Mouse (Mus musculus) lung, postnatal 0 days (tissue): Measurements from ENCODE around the gene Myoz2. TPM values are rescaled to one million over a fixed set of nuclear protein-coding genes. Genes with fewer than 3 reads are reported as not detected.

Experiments used
- ATAC-seq: fragments of 200-750 bp; cut with Nextera tagmentation; 2 replicates; pipeline ENCODE4 v1.8.0; 2017; ENCODE audit warnings: moderate library complexity
- DNase-seq: peaks from one replicate; pipeline ENCODE4 v3.0.0-alpha.2; 2016; ENCODE audit warnings: low spot score
- H3K27ac ChIP-seq: fragments of 300-500 bp; sonication (generic); 2 replicates; pipeline ENCODE4 v1.5.1; 2014; ENCODE audit warnings: antibody characterized with exemption, mild to moderate bottlenecking, low read length, mixed read lengths
- H3K27me3 ChIP-seq: fragments of 300-500 bp; sonication (generic); replicated peaks from 2 replicates; pipeline ENCODE4 v1.6.1; 2014; ENCODE audit warnings: low read length, mixed read lengths; ENCODE audit not compliant: insufficient read depth
- H3K36me3 ChIP-seq: fragments of 300-500 bp; sonication (generic); 2 replicates; pipeline ENCODE4 v1.6.1; 2014; ENCODE audit warnings: low read length, mixed read lengths; ENCODE audit not compliant: insufficient read depth
- H3K4me1 ChIP-seq: fragments of 300-500 bp; sonication (generic); 2 replicates; pipeline ENCODE4 v1.6.1; 2014; ENCODE audit warnings: antibody characterized with exemption, low read depth, low read length, mixed read lengths; ENCODE audit not compliant: insufficient read depth
- H3K4me2 ChIP-seq: fragments of 300-500 bp; sonication (generic); replicated peaks from 2 replicates; pipeline ENCODE4 v1.6.1; 2014; ENCODE audit warnings: low read depth, mild to moderate bottlenecking, low read length, moderate library complexity, mixed read lengths
- H3K4me3 ChIP-seq: fragments of 300-500 bp; sonication (generic); 2 replicates; pipeline ENCODE4 v1.5.1; 2014; ENCODE audit warnings: low read depth, low read length
- H3K9ac ChIP-seq: fragments of 300-500 bp; sonication (generic); replicated peaks from 2 replicates; pipeline ENCODE4 v1.6.1; 2014; ENCODE audit warnings: low read depth, mild to moderate bottlenecking
- H3K9me3 ChIP-seq: fragments of 300-500 bp; sonication (generic); 2 replicates; pipeline ENCODE4 v1.6.1; 2016; ENCODE audit warnings: low read length, mixed read lengths
- CTCF ChIP-seq: IDR thresholded peaks from 2 replicates; pipeline ENCODE4 v1.5.1; 2016; ENCODE audit warnings: antibody characterized with exemption, mild to moderate bottlenecking
- EP300 ChIP-seq: IDR thresholded peaks from 2 replicates; pipeline ENCODE4 v1.6.1; 2016; ENCODE audit warnings: antibody characterized with exemption, mild to moderate bottlenecking, control low read depth
- WGBS: fragments of 180-500 bp; shearing (Covaris S2); extraction: QIAGEN DNeasy Blood & Tissue Kit; methylation state at CpG from one replicate; pipeline ENCODE4 v1.1.7; 2014; 5-methylcytosine and 5-hydroxymethylcytosine counted together
- polyA plus RNA-seq: library from polyadenylated mRNA; unstranded; fragments of >200 nt; fragmentation: Nextera tagmentation; extraction: Ambion mirVana; gene quantifications from 2 replicates; pipeline ENCODE4 v1.2.1, GENCODE M21; 2015

Myoz2 gene
- polyA plus RNA-seq, 1 experiment from 2014 or later = 3.7 TPM

GRCm38 (mm10) chr3:123054178-123054577 is 19.4 kb upstream of the Myoz2 start:
- no peak overlapping the region for H3K27ac ChIP-seq
- H3K27me3 ChIP-seq = no peaks in the 10 kb centered on the region
- no peaks in the 10 kb centered on the region for H3K4me1 ChIP-seq
- no peak overlapping the region for H3K9ac ChIP-seq
- H3K9me3 ChIP-seq = no peaks in the 10 kb centered on the region
- no peaks in the 10 kb centered on the region for H3K36me3 ChIP-seq
- no peak overlapping the region for H3K4me3 ChIP-seq
- 34% methylated on average over 5 of the region's 5 CpGs for WGBS
- TF ChIP-seq CTCF (no peak), EP300 (peak; percentile 55)
- ATAC-seq (peak; percentile 90), DNase-seq (peak; percentile 81)
- H3K4me2 ChIP-seq = no peak overlapping the region

GRCm38 (mm10) chr3:123053192-123053938 is 18.6 kb upstream of the Myoz2 start:
- Histone ChIP-seq H3K36me3 (no peaks in the 10 kb centered on the region), H3K4me3 (no peak overlapping the region), H3K4me1 (no peaks in the 10 kb centered on the region), H3K27ac (no peak overlapping the region), H3K9me3 (no peaks in the 10 kb centered on the region), H3K4me2 (no peak overlapping the region), H3K9ac (no peak overlapping the region), H3K27me3 (no peaks in the 10 kb centered on the region)
- WGBS = 26% methylated on average over 8 of the region's 8 CpGs
- DNase-seq (peak; percentile 66), ATAC-seq (peak; percentile 71)
- TF ChIP-seq EP300 = 0 out of 2 replicates have a peak, but pooled peaks have one; percentile 29
- TF ChIP-seq CTCF = no peak

GRCm38 (mm10) chr3:123042308-123042707 is 7.5 kb upstream of the Myoz2 start:
- no peak for ATAC-seq
- Histone ChIP-seq H3K27ac (no peak overlapping the region), H3K9ac (no peak overlapping the region), H3K4me1 (no peaks in the 10 kb centered on the region), H3K36me3 (no peaks in the 10 kb centered on the region), H3K27me3 (no peaks in the 10 kb centered on the region), H3K9me3 (no peaks in the 10 kb centered on the region), H3K4me2 (no peak overlapping the region), H3K4me3 (no peak overlapping the region)
- DNase-seq = no peak
- 86% methylated on average over 1 of the region's 1 CpGs for WGBS
- TF ChIP-seq CTCF = no peak
- no peak for TF ChIP-seq EP300

- 73% methylated on average over 8 of the region's 8 CpGs for WGBS
- Histone ChIP-seq H3K4me1 (no peaks in the 10 kb centered on the region), H3K9me3 (no peaks in the 10 kb centered on the region), H3K27ac (no peak overlapping the region), H3K27me3 (no peaks in the 10 kb centered on the region), H3K36me3 (no peaks in the 10 kb centered on the region), H3K4me2 (no peak overlapping the region), H3K9ac (no peak overlapping the region), H3K4me3 (no peak overlapping the region)
- TF ChIP-seq EP300 = no peak
- no peak for TF ChIP-seq CTCF
- DNase-seq (no peak), ATAC-seq (no peak)
Observed at GRCm38 (mm10) chr3:123033804-123034203, 1.0 kb downstream of the Myoz2 start.

GRCm38 (mm10) chr3:123025634-123026033 is 9.2 kb downstream of the Myoz2 start:
- 60% methylated on average over 3 of the region's 3 CpGs for WGBS

GRCm38 (mm10) chr3:123024496-123025234 is 10.2 kb downstream of the Myoz2 start:
- WGBS = 72% methylated on average over 9 of the region's 9 CpGs
- H3K9ac ChIP-seq = no peak overlapping the region
- no peak for DNase-seq
- no peak overlapping the region for H3K4me3 ChIP-seq
- no peaks in the 10 kb centered on the region for H3K4me1 ChIP-seq
- H3K27ac ChIP-seq = no peak overlapping the region
- TF ChIP-seq CTCF = no peak
- TF ChIP-seq EP300 = no peak
- no peaks in the 10 kb centered on the region for H3K27me3 ChIP-seq
- H3K4me2 ChIP-seq = no peak overlapping the region
- ATAC-seq = no peak
- H3K9me3 ChIP-seq = no peaks in the 10 kb centered on the region
- H3K36me3 ChIP-seq = no peaks in the 10 kb centered on the region

More at GRCm38 (mm10) chr3:123025634-123026033, 9.2 kb downstream of the Myoz2 start:
- DNase-seq (no peak), ATAC-seq (no peak)
- Histone ChIP-seq H3K27me3 (no peaks in the 10 kb centered on the region), H3K4me3 (no peak overlapping the region), H3K4me2 (no peak overlapping the region), H3K27ac (no peak overlapping the region), H3K9me3 (no peaks in the 10 kb centered on the region), H3K9ac (no peak overlapping the region), H3K4me1 (no peaks in the 10 kb centered on the region), H3K36me3 (no peaks in the 10 kb centered on the region)
- TF ChIP-seq CTCF (no peak), EP300 (no peak)
